Mouse (Mus musculus) kidney, embryonic 14.5 days (tissue): ENCODE data around the gene Sprr2b. TPM values are rescaled to one million over a fixed set of nuclear protein-coding genes. Genes with fewer than 3 reads are reported as not detected.

Experiments
- ATAC-seq: fragments of 200-750 bp; cut with Nextera tagmentation; 2 replicates; pipeline ENCODE4 v1.8.0; 2017; ENCODE audit warnings: moderate number of reproducible peaks, mild to moderate bottlenecking, moderate TSS enrichment, moderate library complexity; ENCODE audit not compliant: low FRiP score, low TSS enrichment
- H3K27ac ChIP-seq: fragments of 300-500 bp; sonication (generic); 2 replicates; pipeline ENCODE4 v1.5.1; 2014; ENCODE audit warnings: low read depth, mild to moderate bottlenecking, low read length, moderate library complexity, mixed read lengths
- H3K27me3 ChIP-seq: fragments of 300-500 bp; sonication (generic); 2 replicates; pipeline ENCODE4 v1.6.1; 2014; ENCODE audit warnings: mild to moderate bottlenecking, low read length; ENCODE audit not compliant: control insufficient read depth, insufficient read depth
- H3K36me3 ChIP-seq: fragments of 300-500 bp; sonication (generic); 2 replicates; pipeline ENCODE4 v1.6.1; 2014; ENCODE audit warnings: low read length, mixed read lengths; ENCODE audit not compliant: control insufficient read depth, insufficient read depth
- H3K4me1 ChIP-seq: fragments of 300-500 bp; sonication (generic); 2 replicates; pipeline ENCODE4 v1.6.1; 2014; ENCODE audit warnings: low read length, mixed read lengths; ENCODE audit not compliant: control insufficient read depth, insufficient read depth
- H3K4me2 ChIP-seq: fragments of 300-500 bp; sonication (generic); replicated peaks from 2 replicates; pipeline ENCODE4 v1.6.1; 2014; ENCODE audit warnings: low read depth, mild to moderate bottlenecking, low read length
- H3K4me3 ChIP-seq: fragments of 300-500 bp; sonication (generic); 2 replicates; pipeline ENCODE4 v1.5.1; 2014; ENCODE audit warnings: mild to moderate bottlenecking, low read length
- H3K9ac ChIP-seq: fragments of 300-500 bp; sonication (generic); 2 replicates; pipeline ENCODE4 v1.6.1; 2014; ENCODE audit warnings: low read depth, mild to moderate bottlenecking, low read length, moderate library complexity
- H3K9me3 ChIP-seq: fragments of 300-500 bp; sonication (generic); 2 replicates; pipeline ENCODE4 v1.6.1; 2016; ENCODE audit warnings: low read length; ENCODE audit not compliant: control insufficient read depth
- WGBS: fragments of 180-500 bp; shearing (Covaris S2); extraction: QIAGEN DNeasy Blood & Tissue Kit; methylation state at CpG from one replicate; pipeline ENCODE4 v1.1.7; 2014; 5-methylcytosine and 5-hydroxymethylcytosine counted together
- polyA plus RNA-seq: library from polyadenylated mRNA; unstranded; fragments of >200 nt; fragmentation: Nextera tagmentation; extraction: Ambion mirVana; gene quantifications from 2 replicates; pipeline ENCODE4 v1.2.1, GENCODE M21; 2014

Gene Sprr2b
- polyA plus RNA-seq, 1 experiment from 2014 or later, result not detected

GRCm38 (mm10) chr3:92317384-92317783 lies 964 bp downstream of the Sprr2b start:
- no peak overlapping the region for H3K4me3 ChIP-seq
- no peaks in the 10 kb centered on the region for H3K36me3 ChIP-seq
- no peak overlapping the region for H3K4me2 ChIP-seq
- WGBS, result 39% methylated on average over 2 of the region's 2 CpGs
- no peaks in the 10 kb centered on the region for H3K27me3 ChIP-seq
- peak; percentile 73 for ATAC-seq
- no peak overlapping the region for H3K27ac ChIP-seq
- no peaks in the 10 kb centered on the region for H3K9me3 ChIP-seq
- H3K9ac ChIP-seq, result no peak overlapping the region
- H3K4me1 ChIP-seq, result no peaks in the 10 kb centered on the region

DNA sequence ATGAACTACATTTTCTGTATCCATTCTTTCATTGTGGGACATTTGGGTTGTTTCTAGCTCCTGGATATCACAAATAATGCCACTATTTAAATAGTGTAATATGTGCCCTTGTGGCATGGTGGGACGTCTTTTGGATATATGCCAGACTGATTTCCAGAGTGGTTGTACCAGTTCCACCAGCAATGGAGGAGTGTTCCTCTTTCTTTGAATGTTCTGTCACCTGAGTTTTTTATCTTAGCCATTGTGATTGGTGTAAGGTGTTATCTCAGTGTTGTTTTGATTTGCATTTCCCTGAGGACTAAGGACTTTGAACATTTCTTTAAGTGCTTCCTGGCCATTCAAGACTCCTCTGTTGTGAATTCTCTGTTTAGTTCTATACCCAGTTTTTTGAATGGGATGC lies 19.9 kb downstream of the Sprr2b start:
- no peaks in the 10 kb centered on the region for H3K36me3 ChIP-seq
- ATAC-seq, result no peak
- H3K4me1 ChIP-seq, result no peaks in the 10 kb centered on the region
- WGBS, result 81% methylated on average over 1 of the region's 1 CpGs
- H3K9ac ChIP-seq, result no peak overlapping the region
- H3K4me3 ChIP-seq, result no peak overlapping the region
- H3K9me3 ChIP-seq, result no peaks in the 10 kb centered on the region
- H3K27me3 ChIP-seq, result no peaks in the 10 kb centered on the region
- no peak overlapping the region for H3K4me2 ChIP-seq
- no peak overlapping the region for H3K27ac ChIP-seq

DNA sequence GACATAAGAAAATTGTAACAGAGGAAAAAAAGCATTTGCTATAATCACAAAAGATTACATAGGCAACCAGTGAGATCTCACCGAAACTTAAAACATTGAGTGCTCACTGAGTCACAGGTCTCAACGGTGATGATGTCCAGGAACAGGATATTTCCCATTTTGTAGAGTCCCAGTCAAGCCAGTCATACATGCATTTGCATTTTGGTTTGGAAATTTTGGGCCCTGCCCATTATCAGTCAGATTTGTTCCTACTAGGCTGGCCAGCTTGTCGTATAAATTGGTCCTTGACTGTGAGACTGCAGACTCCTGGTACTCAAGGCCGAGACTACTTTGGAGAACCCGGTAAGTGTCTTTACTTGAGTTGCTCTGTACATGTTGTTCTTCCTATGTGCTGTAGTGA lies 22.4 kb downstream of the Sprr2b start, which contains the start of gene Sprr2d:
Sprr2d (plus strand) TSS at position 301 of the 400 bp plus-strand sequence.
- no peak within 1 kb of the TSS for H3K4me3 ChIP-seq
- H3K9me3 ChIP-seq, result no peaks in the 10 kb centered on the region
- no peaks in the 10 kb centered on the region for H3K4me1 ChIP-seq
- H3K9ac ChIP-seq, result no peak within 1 kb of the TSS
- H3K36me3 ChIP-seq, result no peaks in the 10 kb centered on the region
- no peak within 1 kb of the TSS for H3K4me2 ChIP-seq
- no peak within 1 kb of the TSS for H3K27ac ChIP-seq
- WGBS, result 95% methylated on average over 5 of the region's 5 CpGs
- ATAC-seq, result no peak
- no peaks in the 10 kb centered on the region for H3K27me3 ChIP-seq

GRCm38 (mm10) chr3:92351843-92352242 lies 35.4 kb downstream of the Sprr2b start, which contains the start of gene Sprr2e:
TSS of gene Sprr2e (plus strand) at chr3:92352143.
- 89% methylated on average over 2 of the region's 2 CpGs for WGBS

GRCm38 (mm10) chr3:92361619-92362018 lies 45.2 kb downstream of the Sprr2b start:
- Histone ChIP-seq H3K27me3 (no peaks in the 10 kb centered on the region), H3K36me3 (no peaks in the 10 kb centered on the region), H3K9me3 (0 out of 2 replicates have a peak, but pooled peaks cover 3% of the 10 kb centered on the region), H3K9ac (no peak overlapping the region), H3K4me2 (no peak overlapping the region), H3K4me3 (no peak overlapping the region), H3K27ac (no peak overlapping the region; the same call in 1 of the 2 replicates), H3K4me1 (0 out of 2 replicates have a peak, but pooled peaks cover 2% of the 10 kb centered on the region)
- ATAC-seq, result peak; percentile 84; the same call in 1 of the 2 replicates

More at GRCm38 (mm10) chr3:92351843-92352242, 35.4 kb downstream of the Sprr2b start, which contains the start of gene Sprr2e:
- no peak within 1 kb of the TSS for H3K9ac ChIP-seq
- no peak within 1 kb of the TSS for H3K4me2 ChIP-seq
- H3K4me3 ChIP-seq, result no peak within 1 kb of the TSS
- H3K36me3 ChIP-seq, result no peaks in the 10 kb centered on the region
- no peaks in the 10 kb centered on the region for H3K4me1 ChIP-seq
- no peak within 1 kb of the TSS for H3K27ac ChIP-seq
- ATAC-seq, result no peak
- no peaks in the 10 kb centered on the region for H3K27me3 ChIP-seq
- no peaks in the 10 kb centered on the region for H3K9me3 ChIP-seq

- no peaks in the 10 kb centered on the region for H3K36me3 ChIP-seq
- 0 out of 2 replicates have a peak, but pooled peaks cover 2% of the 10 kb centered on the region for H3K4me1 ChIP-seq
- no peak within 1 kb of the TSS for H3K27ac ChIP-seq
- ATAC-seq, result no peak
- H3K9ac ChIP-seq, result no peak within 1 kb of the TSS
- no peak within 1 kb of the TSS for H3K4me3 ChIP-seq
- no peak within 1 kb of the TSS for H3K4me2 ChIP-seq
- H3K27me3 ChIP-seq, result no peaks in the 10 kb centered on the region
- H3K9me3 ChIP-seq, result no peaks in the 10 kb centered on the region
- WGBS, result 68% methylated on average over 3 of the region's 3 CpGs
Measured at GRCm38 (mm10) chr3:92364887-92365286, 48.5 kb downstream of the Sprr2b start, which contains the start of gene Sprr2f. TSS of gene Sprr2f (plus strand) at chr3:92365187.

Other genes starting within 250 kb of the Sprr2b start
- 0.54 and 0.63 TPM in 2 replicates for gene Lor, start 233.5 kb upstream of the Sprr2b start, polyA plus RNA-seq
- not detected in 2 replicates for gene Prr9, start 192.7 kb upstream of the Sprr2b start, polyA plus RNA-seq
- gene Lelp1, start 173.9 kb upstream of the Sprr2b start, polyA plus RNA-seq, result not detected in 2 replicates
- not detected in 2 replicates for gene Sprr2a1, start 100.8 kb upstream of the Sprr2b start, polyA plus RNA-seq
- gene Sprr2a2, start 100.7 kb upstream of the Sprr2b start, polyA plus RNA-seq, result 0.47 TPM in 1 of 2 replicates, not detected in the other
- not detected in 2 replicates for gene Sprr2a3, start 31.2 kb upstream of the Sprr2b start, polyA plus RNA-seq
- not detected in 2 replicates for gene Sprr2d, start 22.5 kb downstream of the Sprr2b start, polyA plus RNA-seq
- gene Sprr2e, start 35.5 kb downstream of the Sprr2b start, polyA plus RNA-seq, result not detected in 2 replicates
- gene Sprr2f, start 48.6 kb downstream of the Sprr2b start, polyA plus RNA-seq, result 14.5 and 17.1 TPM in 2 replicates
- not detected in 2 replicates for gene Sprr2h, start 69.1 kb downstream of the Sprr2b start, polyA plus RNA-seq
- not detected in 2 replicates for gene Sprr2i, start 91.4 kb downstream of the Sprr2b start, polyA plus RNA-seq
- gene Sprr2j-ps, start 101.5 kb downstream of the Sprr2b start, polyA plus RNA-seq, result not detected in 2 replicates
- 6.9 and 7.1 TPM in 2 replicates for gene Gm9774, start 112.8 kb downstream of the Sprr2b start, polyA plus RNA-seq
- gene Sprr2k, start 116.0 kb downstream of the Sprr2b start, polyA plus RNA-seq, result not detected in 2 replicates
- not detected in 2 replicates for gene Sprr1b, start 122.2 kb downstream of the Sprr2b start, polyA plus RNA-seq
- gene Sprr3, start 142.1 kb downstream of the Sprr2b start, polyA plus RNA-seq, result not detected in 2 replicates
- gene Sprr1a, start 169.3 kb downstream of the Sprr2b start, polyA plus RNA-seq, result 8.1 and 8.4 TPM in 2 replicates
- not detected in 2 replicates for gene Sprr4, start 183.9 kb downstream of the Sprr2b start, polyA plus RNA-seq
- gene 2310046K23Rik, start 217.9 kb downstream of the Sprr2b start, polyA plus RNA-seq, result not detected in 2 replicates